Mouse (Mus musculus) erythroblast, embryonic 14.5 days (primary cell): ENCODE data around the gene Hoxb7. TPM values are rescaled to one million over a fixed set of nuclear protein-coding genes. Genes with fewer than 3 reads are reported as not detected.

Experiments used
- H3K27me3 ChIP-seq: 2 replicates; pipeline ENCODE4 v1.6.1; 2012; ENCODE audit warnings: inconsistent platforms; ENCODE audit not compliant: control insufficient read depth
- H3K36me3 ChIP-seq: 2 replicates; pipeline ENCODE4 v1.6.1; 2012; ENCODE audit warnings: mild to moderate bottlenecking, inconsistent platforms; ENCODE audit not compliant: control insufficient read depth
- H3K4me1 ChIP-seq: 2 replicates; pipeline ENCODE4 v1.6.1; 2012; ENCODE audit warnings: inconsistent platforms; ENCODE audit not compliant: control insufficient read depth
- H3K4me3 ChIP-seq: replicated peaks from 2 replicates; pipeline ENCODE3; 2012; ENCODE audit warnings: moderate library complexity, mild to moderate bottlenecking, inconsistent platforms
- H3K9me3 ChIP-seq: 2 replicates; pipeline ENCODE4 v1.6.1; 2012; ENCODE audit warnings: low read length, inconsistent platforms, mixed read lengths; ENCODE audit not compliant: control insufficient read depth
- GATA1 ChIP-seq: IDR thresholded peaks from 2 replicates; pipeline ENCODE4 v1.6.1; 2012; ENCODE audit warnings: low read length, inconsistent platforms, mixed read lengths
- TAL1 ChIP-seq: IDR thresholded peaks from 3 replicates; pipeline ENCODE4 v1.6.1; 2012; ENCODE audit warnings: low read length, inconsistent platforms, mixed read lengths
- polyA plus RNA-seq: library from polyadenylated mRNA; stranded (reverse); fragments of >175 nt; gene quantifications from 2 replicates; pipeline ENCODE4 v1.2.3, GENCODE M21; 2012

The Hoxb7 gene
- not detected in 2 replicates for polyA plus RNA-seq

- TF ChIP-seq GATA1 (no peak), TAL1 (no peak)
- H3K36me3 ChIP-seq = no peaks in the 10 kb centered on the region
- H3K27me3 ChIP-seq = peaks cover 100% of the 10 kb centered on the region
- no peaks in the 10 kb centered on the region for H3K4me1 ChIP-seq
- H3K4me3 ChIP-seq = no peak within 1 kb of the TSS
- H3K9me3 ChIP-seq = peaks cover 2% of the 10 kb centered on the region; the same call in 1 of the 2 replicates
These were observed at the start of gene Hoxb7 for GRCm38 (mm10) chr11:96285771-96286738. Gene Hoxb7 (plus strand): TSS chr11:96286623.

GRCm38 (mm10) chr11:96240211-96240610 is 46.2 kb upstream of the Hoxb7 start:
- Histone ChIP-seq H3K4me3 (no peak overlapping the region), H3K36me3 (no peaks in the 10 kb centered on the region), H3K4me1 (no peaks in the 10 kb centered on the region), H3K9me3 (no peaks in the 10 kb centered on the region), H3K27me3 (peaks cover 6% of the 10 kb centered on the region)
- no peak for TF ChIP-seq GATA1
- no peak for TF ChIP-seq TAL1

- Histone ChIP-seq H3K36me3 (no peaks in the 10 kb centered on the region), H3K9me3 (peaks cover 2% of the 10 kb centered on the region), H3K27me3 (peaks cover 77% of the 10 kb centered on the region), H3K4me3 (no peak overlapping the region), H3K4me1 (no peaks in the 10 kb centered on the region)
- TF ChIP-seq TAL1 (no peak), GATA1 (no peak)
These were observed 35.5 kb upstream of the Hoxb7 start for GRCm38 (mm10) chr11:96250901-96251300.

GRCm38 (mm10) chr11:96251480-96252031 is 34.9 kb upstream of the Hoxb7 start:
- TF ChIP-seq GATA1 (no peak), TAL1 (no peak)
- H3K9me3 ChIP-seq = peaks cover 2% of the 10 kb centered on the region
- H3K36me3 ChIP-seq = no peaks in the 10 kb centered on the region
- H3K27me3 ChIP-seq = peaks cover 83% of the 10 kb centered on the region
- no peak overlapping the region for H3K4me3 ChIP-seq
- no peaks in the 10 kb centered on the region for H3K4me1 ChIP-seq

- H3K4me1 ChIP-seq = no peaks in the 10 kb centered on the region
- H3K27me3 ChIP-seq = peaks cover 92% of the 10 kb centered on the region
- no peak for TF ChIP-seq GATA1
- no peak for TF ChIP-seq TAL1
- peaks cover 2% of the 10 kb centered on the region for H3K9me3 ChIP-seq
- no peaks in the 10 kb centered on the region for H3K36me3 ChIP-seq
- H3K4me3 ChIP-seq = no peak overlapping the region
These were observed 33.8 kb upstream of the Hoxb7 start for GRCm38 (mm10) chr11:96252541-96253120.

GRCm38 (mm10) chr11:96254221-96254620 is 32.2 kb upstream of the Hoxb7 start:
- TF ChIP-seq GATA1 = no peak
- Histone ChIP-seq H3K9me3 (peaks cover 2% of the 10 kb centered on the region), H3K4me1 (no peaks in the 10 kb centered on the region), H3K4me3 (no peak overlapping the region), H3K36me3 (no peaks in the 10 kb centered on the region), H3K27me3 (peaks cover 98% of the 10 kb centered on the region)

GRCm38 (mm10) chr11:96255111-96255995 is 31.1 kb upstream of the Hoxb7 start:
- peaks cover 96% of the 10 kb centered on the region for H3K27me3 ChIP-seq
- TF ChIP-seq TAL1 (no peak), GATA1 (no peak)
- no peaks in the 10 kb centered on the region for H3K4me1 ChIP-seq
- no peaks in the 10 kb centered on the region for H3K36me3 ChIP-seq
- H3K9me3 ChIP-seq = peaks cover 2% of the 10 kb centered on the region
- no peak overlapping the region for H3K4me3 ChIP-seq

- peaks cover 96% of the 10 kb centered on the region for H3K27me3 ChIP-seq
These were observed 30.4 kb upstream of the Hoxb7 start for GRCm38 (mm10) chr11:96255996-96256445.

GRCm38 (mm10) chr11:96257141-96257540 is 29.3 kb upstream of the Hoxb7 start:
- Histone ChIP-seq H3K4me3 (no peak overlapping the region), H3K27me3 (peaks cover 96% of the 10 kb centered on the region), H3K4me1 (no peaks in the 10 kb centered on the region), H3K9me3 (no peaks in the 10 kb centered on the region; the same call in 1 of the 2 replicates), H3K36me3 (no peaks in the 10 kb centered on the region)
- no peak for TF ChIP-seq GATA1
- no peak for TF ChIP-seq TAL1

More at GRCm38 (mm10) chr11:96255996-96256445, 30.4 kb upstream of the Hoxb7 start:
- H3K9me3 ChIP-seq = peaks cover 2% of the 10 kb centered on the region
- TF ChIP-seq GATA1 (no peak), TAL1 (no peak)
- no peaks in the 10 kb centered on the region for H3K4me1 ChIP-seq
- H3K36me3 ChIP-seq = no peaks in the 10 kb centered on the region
- H3K4me3 ChIP-seq = no peak overlapping the region
